Mouse (Mus musculus): ENCODE results near the gene Mamstr. TPM values are rescaled to one million over a fixed set of nuclear protein-coding genes. Genes with fewer than 3 reads are reported as not detected.

Gene Mamstr
- total and polyA plus RNA-seq, 2 experiments from 2014 or later = 2.9 to 3.6 TPM

- no peaks in the 10 kb centered on the region for H3K36me3 ChIP-seq (ENCODE audit: insufficient read depth, low read length)
- no peak overlapping the region for H3K27ac ChIP-seq
- no peaks in the 10 kb centered on the region for H3K27me3 ChIP-seq (ENCODE audit: insufficient read depth, low read length)
- H3K4me1 ChIP-seq (ENCODE audit: insufficient read depth, low read length) = no peaks in the 10 kb centered on the region
- no peak overlapping the region for H3K9ac ChIP-seq (replicated peaks; ENCODE audit: low read length)
- no peak for TF ChIP-seq CTCF (IDR thresholded peaks at IDR 0.05; ENCODE audit: low read depth)
- H3K9me3 ChIP-seq (ENCODE audit: low read length) = no peaks in the 10 kb centered on the region
- DNase-seq (ENCODE audit: low spot score) (no peak), ATAC-seq (no peak)
- WGBS = 64% methylated on average over 14 of the region's 14 CpGs
- H3K4me3 ChIP-seq (ENCODE audit: low read length) = no peak overlapping the region
- H3K4me2 ChIP-seq (ENCODE audit: low read depth, low read length) = no peak overlapping the region
Measured at GRCm38 (mm10) chr7:45679966-45680621, 40.3 kb downstream of the Mamstr start.

DNA sequence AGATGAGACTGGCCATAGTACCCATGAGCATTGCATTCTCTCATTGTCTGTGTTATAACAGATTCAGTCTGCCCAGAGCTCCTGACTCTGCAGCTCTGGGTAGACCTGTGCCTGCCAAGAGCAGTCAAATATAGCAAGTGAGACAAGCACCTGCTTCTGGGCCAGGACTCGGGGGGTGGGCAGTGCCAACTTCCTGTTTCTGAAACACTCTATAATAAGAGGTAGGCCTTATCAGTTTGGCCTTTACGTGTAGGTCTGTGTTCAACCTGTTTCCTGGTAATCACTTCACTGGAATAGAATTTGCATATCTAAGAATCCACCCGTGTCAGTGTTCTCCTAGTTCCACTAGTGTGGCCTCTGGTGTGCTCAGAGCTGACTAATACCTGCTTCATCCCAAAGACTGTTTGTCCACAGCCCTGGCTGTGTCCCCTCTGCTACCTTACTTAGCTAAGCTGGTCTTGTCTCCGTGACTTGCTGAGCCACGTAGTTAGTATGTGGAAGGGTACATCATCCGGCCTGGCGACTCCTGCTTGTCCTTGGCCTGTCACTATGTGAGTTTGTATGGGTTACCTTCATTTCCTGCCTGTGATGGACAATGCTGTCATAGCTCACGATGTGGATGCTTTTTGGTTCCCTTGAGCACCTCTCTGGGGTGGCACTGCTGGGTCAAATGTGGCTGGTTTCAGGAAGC is 41.4 kb downstream of the Mamstr start:
- Histone ChIP-seq H3K4me2 (ENCODE audit: low read depth, low read length) (no peak overlapping the region), H3K27ac (no peak overlapping the region), H3K36me3 (ENCODE audit: insufficient read depth, low read length) (no peaks in the 10 kb centered on the region), H3K27me3 (ENCODE audit: insufficient read depth, low read length) (no peaks in the 10 kb centered on the region), H3K4me3 (ENCODE audit: low read length) (no peak overlapping the region), H3K4me1 (ENCODE audit: insufficient read depth, low read length) (no peaks in the 10 kb centered on the region), H3K9ac (replicated peaks; ENCODE audit: low read length) (no peak overlapping the region), H3K9me3 (ENCODE audit: low read length) (no peaks in the 10 kb centered on the region)
- ATAC-seq (no peak), DNase-seq (ENCODE audit: low spot score) (no peak)
- 86% methylated on average over 8 of the region's 8 CpGs for WGBS
- no peak for TF ChIP-seq CTCF (IDR thresholded peaks at IDR 0.05; ENCODE audit: low read depth)

- DNase-seq (ENCODE audit: low spot score) = peak; percentile 95
- peak; percentile 79 for ATAC-seq
- no peaks in the 10 kb centered on the region for H3K4me1 ChIP-seq (ENCODE audit: insufficient read depth, low read length)
- peak overlapping the region; percentile 67 for H3K27ac ChIP-seq
- no peaks in the 10 kb centered on the region for H3K36me3 ChIP-seq (ENCODE audit: insufficient read depth, low read length)
- 29% methylated on average over 14 of the region's 14 CpGs for WGBS
- 0 out of 2 replicates have a peak overlapping the region, but pooled peaks have one; percentile 6 for H3K4me2 ChIP-seq (ENCODE audit: low read depth, low read length)
- H3K9ac ChIP-seq (replicated peaks; ENCODE audit: low read length) = 0 out of 2 replicates have a peak overlapping the region, but pooled peaks have one; percentile 3
- peak; percentile 99 for TF ChIP-seq CTCF (IDR thresholded peaks at IDR 0.05; ENCODE audit: low read depth)
- no peaks in the 10 kb centered on the region for H3K27me3 ChIP-seq (ENCODE audit: insufficient read depth, low read length)
- no peaks in the 10 kb centered on the region for H3K9me3 ChIP-seq (ENCODE audit: low read length)
- no peak overlapping the region for H3K4me3 ChIP-seq (ENCODE audit: low read length)
Measured at GRCm38 (mm10) chr7:45682144-45683126, 42.7 kb downstream of the Mamstr start.

- H3K4me3 ChIP-seq (ENCODE audit: low read length) = no peak within 1 kb of the TSS
- no peak for TF ChIP-seq CTCF (IDR thresholded peaks at IDR 0.05; ENCODE audit: low read depth)
- H3K4me1 ChIP-seq (ENCODE audit: insufficient read depth, low read length) = no peaks in the 10 kb centered on the region
- H3K9ac ChIP-seq (replicated peaks; ENCODE audit: low read length) = no peak within 1 kb of the TSS
- 77% methylated on average over 7 of the region's 7 CpGs for WGBS
- H3K36me3 ChIP-seq (ENCODE audit: insufficient read depth, low read length) = no peaks in the 10 kb centered on the region
- 0 out of 2 replicates have a peak within 1 kb of the TSS, but pooled peaks have one; percentile 67 for H3K27ac ChIP-seq
- DNase-seq (ENCODE audit: low spot score) (no peak), ATAC-seq (no peak)
- no peaks in the 10 kb centered on the region for H3K9me3 ChIP-seq (ENCODE audit: low read length)
- H3K4me2 ChIP-seq (ENCODE audit: low read depth, low read length) = no peak within 1 kb of the TSS
- no peaks in the 10 kb centered on the region for H3K27me3 ChIP-seq (ENCODE audit: insufficient read depth, low read length)
Measured at GRCm38 (mm10) chr7:45683396-45684050, 43.7 kb downstream of the Mamstr start, which contains the start of gene Ntn5. Gene Ntn5 (plus strand): TSS chr7:45684022.

GRCm38 (mm10) chr7:45685811-45686210 is 46.0 kb downstream of the Mamstr start:
- Histone ChIP-seq H3K9me3 (ENCODE audit: low read length) (no peaks in the 10 kb centered on the region), H3K36me3 (ENCODE audit: insufficient read depth, low read length) (no peaks in the 10 kb centered on the region), H3K4me2 (ENCODE audit: low read depth, low read length) (no peak overlapping the region), H3K4me3 (ENCODE audit: low read length) (no peak overlapping the region), H3K27me3 (ENCODE audit: insufficient read depth, low read length) (no peaks in the 10 kb centered on the region), H3K27ac (no peak overlapping the region), H3K4me1 (ENCODE audit: insufficient read depth, low read length) (no peaks in the 10 kb centered on the region), H3K9ac (replicated peaks; ENCODE audit: low read length) (no peak overlapping the region)
- WGBS = 57% methylated on average over 10 of the region's 10 CpGs
- DNase-seq (ENCODE audit: low spot score) (no peak), ATAC-seq (no peak)
- TF ChIP-seq CTCF (IDR thresholded peaks at IDR 0.05; ENCODE audit: low read depth) = no peak

DNA sequence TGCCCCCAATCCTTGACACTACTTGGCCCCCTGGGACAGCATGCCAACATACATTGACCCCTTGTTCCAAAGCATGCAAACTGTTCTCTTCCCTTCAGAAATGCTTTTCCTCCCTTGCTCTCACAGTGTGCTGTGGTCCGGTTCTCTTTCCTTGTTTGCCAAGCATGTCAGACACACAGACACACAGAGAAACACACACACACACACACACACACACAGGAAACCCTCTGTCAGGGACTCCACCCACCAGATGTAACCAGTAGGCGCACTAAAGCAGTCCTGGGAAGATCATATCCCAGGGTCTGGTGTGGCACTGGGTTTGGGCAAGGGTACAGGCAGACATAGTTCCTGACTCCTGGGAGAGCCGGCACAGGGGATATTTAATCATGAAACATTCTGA is 47.1 kb downstream of the Mamstr start:
- no peak overlapping the region for H3K4me2 ChIP-seq (ENCODE audit: low read depth, low read length)
- no peaks in the 10 kb centered on the region for H3K9me3 ChIP-seq (ENCODE audit: low read length)
- H3K9ac ChIP-seq (replicated peaks; ENCODE audit: low read length) = no peak overlapping the region
- 74% methylated on average over 3 of the region's 3 CpGs for WGBS
- no peak for DNase-seq (ENCODE audit: low spot score)
- H3K36me3 ChIP-seq (ENCODE audit: insufficient read depth, low read length) = no peaks in the 10 kb centered on the region
- ATAC-seq = no peak
- H3K4me1 ChIP-seq (ENCODE audit: insufficient read depth, low read length) = no peaks in the 10 kb centered on the region
- TF ChIP-seq CTCF (IDR thresholded peaks at IDR 0.05; ENCODE audit: low read depth) = no peak
- no peak overlapping the region for H3K27ac ChIP-seq
- no peak overlapping the region for H3K4me3 ChIP-seq (ENCODE audit: low read length)
- no peaks in the 10 kb centered on the region for H3K27me3 ChIP-seq (ENCODE audit: insufficient read depth, low read length)
